Mouse (Mus musculus) gastrocnemius, postnatal 36 days (tissue): ENCODE data around the gene Acp5. TPM values are rescaled to one million over a fixed set of nuclear protein-coding genes. Genes with fewer than 3 reads are reported as not detected.

Experiments
- DNase-seq, 2 experiments: peaks; one replicate each; pipeline ENCODE4 v3.0.0; 2022
- intact Hi-C: fragments of 180-260 bp; cut with DNase I; formaldehyde crosslinking; loops from one replicate; pipeline ENCODE4 v1.15.1; 2025
- total RNA-seq, 2 experiments: library from RNA; stranded (reverse); gene quantifications; 2 replicates each; pipeline ENCODE4 v1.2.3; 2021

Acp5 gene
- total RNA-seq, 2 experiments from 2014 or later = 1.1 to 2.9 TPM

GRCm38 (mm10) chr9:22143108-22144037 lies 7.9 kb upstream of the Acp5 start:
- intact Hi-C loops = loop anchor here (1.0 to 2.0 kb wide), 2 partner anchors 23 to 77 kb away; no protein-coding TSS in a partner anchor
- peak; percentile 74 to 79 for DNase-seq

GRCm38 (mm10) chr9:22139746-22140145 lies 4.2 kb upstream of the Acp5 start:
- no peak for DNase-seq
- intact Hi-C loops = no loop called here

GRCm38 (mm10) chr9:22138480-22138879 lies 3.0 kb upstream of the Acp5 start:
- no peak for DNase-seq
- intact Hi-C loops = no loop called here

- intact Hi-C loops = no loop called here
- DNase-seq = no peak
Observed at GRCm38 (mm10) chr9:22136765-22137547, 1.4 kb upstream of the Acp5 start.

GRCm38 (mm10) chr9:22134988-22135643 lies 395 bp downstream of the Acp5 start:
- intact Hi-C loops = no loop called here

GRCm38 (mm10) chr9:22134246-22134890 lies 1.1 kb downstream of the Acp5 start:
- DNase-seq = no peak
- intact Hi-C loops = no loop called here

More at GRCm38 (mm10) chr9:22134988-22135643, 395 bp downstream of the Acp5 start:
- no peak for DNase-seq

GRCm38 (mm10) chr9:22132220-22132619 lies 3.3 kb downstream of the Acp5 start:
- intact Hi-C loops = no loop called here
- DNase-seq = no peak

- DNase-seq = peak in 1 of 2 experiments; percentile 17
- intact Hi-C loops = no loop called here
Observed at GRCm38 (mm10) chr9:22131226-22131981, 4.1 kb downstream of the Acp5 start.

- DNase-seq = no peak
- intact Hi-C loops = no loop called here
Observed at GRCm38 (mm10) chr9:22125246-22126027, 10.1 kb downstream of the Acp5 start.

- DNase-seq = no peak
- intact Hi-C loops = no loop called here
Observed at GRCm38 (mm10) chr9:22124169-22124568, 11.3 kb downstream of the Acp5 start.

GRCm38 (mm10) chr9:22123069-22123609 lies 12.4 kb downstream of the Acp5 start:
- intact Hi-C loops = no loop called here
- no peak for DNase-seq

- intact Hi-C loops = no loop called here
- DNase-seq = no peak
Observed at GRCm38 (mm10) chr9:22122005-22122404, 13.5 kb downstream of the Acp5 start.

- intact Hi-C loops = loop anchor here (2.0 kb wide), 1 partner anchor 21 kb away; no protein-coding TSS in a partner anchor
- no peak for DNase-seq
Observed at GRCm38 (mm10) chr9:22121545-22121944, 14.0 kb downstream of the Acp5 start.

- intact Hi-C loops = no loop called here
- DNase-seq = no peak
Observed at GRCm38 (mm10) chr9:22119543-22119942, 16.0 kb downstream of the Acp5 start.

- DNase-seq = no peak
- intact Hi-C loops = no loop called here
Observed at GRCm38 (mm10) chr9:22117754-22118456, 17.6 kb downstream of the Acp5 start.

GRCm38 (mm10) chr9:22116740-22117426 lies 18.6 kb downstream of the Acp5 start, which contains the start of gene Elof1:
TSS of gene Elof1 (minus strand) at chr9:22117172.
- intact Hi-C loops = no loop called here

GRCm38 (mm10) chr9:22116086-22116485 lies 19.4 kb downstream of the Acp5 start:
- intact Hi-C loops = no loop called here
- no peak for DNase-seq

More at GRCm38 (mm10) chr9:22116740-22117426, 18.6 kb downstream of the Acp5 start, which contains the start of gene Elof1:
- DNase-seq = peak; percentile 85 to 87
